Mouse (Mus musculus): ENCODE data around the gene Palld. TPM values are rescaled to one million over a fixed set of nuclear protein-coding genes. Genes with fewer than 3 reads are reported as not detected.
A peak's percentile ranks its signal among the peaks of the same experiment; 100 is the strongest.

Palld gene
- 123 and 126 TPM in 2 replicates for polyA plus RNA-seq (2015; fragmentation: Nextera tagmentation; extraction: Ambion mirVana)

- Histone ChIP-seq H3K9me3 (no peaks in the 10 kb centered on the region), H3K36me3 (no peaks in the 10 kb centered on the region), H3K27ac (no peak within 1 kb of the TSS), H3K4me2 (no peak within 1 kb of the TSS), H3K4me3 (no peak within 1 kb of the TSS), H3K9ac (no peak within 1 kb of the TSS), H3K4me1 (no peaks in the 10 kb centered on the region), H3K27me3 (no peaks in the 10 kb centered on the region)
- no peak for ATAC-seq (ENCODE audit: insufficient number of reproducible peaks, low FRiP score, low TSS enrichment, low read depth)
- WGBS = 66% methylated on average over 5 of the region's 5 CpGs
Measured at GRCm38 (mm10) chr8:61902521-61902920, at the start of gene Palld. Gene Palld (minus strand): TSS chr8:61902690.

DNA sequence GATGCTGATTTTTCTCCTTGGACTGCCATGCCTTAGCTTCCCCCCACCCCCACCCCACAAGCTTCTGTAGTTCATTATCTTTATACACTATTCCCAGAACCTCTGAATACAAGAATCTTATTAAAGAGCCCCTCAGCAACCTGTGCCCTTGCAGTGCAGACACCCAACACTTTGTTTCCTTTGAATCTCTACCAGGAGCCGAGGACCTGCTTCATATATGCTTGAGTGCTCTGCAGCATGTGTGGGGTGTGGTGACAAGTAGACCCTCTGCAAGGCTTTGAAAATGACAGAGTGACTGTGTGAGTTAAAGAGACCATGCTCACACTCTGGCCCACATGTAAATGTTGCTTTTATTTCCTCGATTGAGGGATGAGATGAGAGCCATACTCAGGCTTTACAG lies 35.1 kb upstream of the Palld start:
- Histone ChIP-seq H3K9ac (no peak overlapping the region), H3K27me3 (no peaks in the 10 kb centered on the region), H3K9me3 (no peaks in the 10 kb centered on the region), H3K27ac (no peak overlapping the region), H3K4me1 (no peaks in the 10 kb centered on the region), H3K4me3 (no peak overlapping the region), H3K36me3 (no peaks in the 10 kb centered on the region), H3K4me2 (no peak overlapping the region)
- WGBS = 53% methylated on average over 2 of the region's 2 CpGs
- ATAC-seq (ENCODE audit: insufficient number of reproducible peaks, low FRiP score, low TSS enrichment, low read depth) = no peak

GRCm38 (mm10) chr8:61933243-61933642 lies 30.8 kb upstream of the Palld start:
- WGBS = 20% methylated on average over 2 of the region's 2 CpGs
- H3K9me3 ChIP-seq = no peaks in the 10 kb centered on the region
- H3K9ac ChIP-seq = no peak overlapping the region
- H3K4me2 ChIP-seq = no peak overlapping the region
- peaks cover 2% of the 10 kb centered on the region; the same call in 1 of the 2 replicates for H3K4me1 ChIP-seq
- H3K36me3 ChIP-seq = no peaks in the 10 kb centered on the region
- H3K27me3 ChIP-seq = no peaks in the 10 kb centered on the region
- no peak overlapping the region for H3K4me3 ChIP-seq
- no peak for ATAC-seq (ENCODE audit: insufficient number of reproducible peaks, low FRiP score, low TSS enrichment, low read depth)
- no peak overlapping the region for H3K27ac ChIP-seq

DNA sequence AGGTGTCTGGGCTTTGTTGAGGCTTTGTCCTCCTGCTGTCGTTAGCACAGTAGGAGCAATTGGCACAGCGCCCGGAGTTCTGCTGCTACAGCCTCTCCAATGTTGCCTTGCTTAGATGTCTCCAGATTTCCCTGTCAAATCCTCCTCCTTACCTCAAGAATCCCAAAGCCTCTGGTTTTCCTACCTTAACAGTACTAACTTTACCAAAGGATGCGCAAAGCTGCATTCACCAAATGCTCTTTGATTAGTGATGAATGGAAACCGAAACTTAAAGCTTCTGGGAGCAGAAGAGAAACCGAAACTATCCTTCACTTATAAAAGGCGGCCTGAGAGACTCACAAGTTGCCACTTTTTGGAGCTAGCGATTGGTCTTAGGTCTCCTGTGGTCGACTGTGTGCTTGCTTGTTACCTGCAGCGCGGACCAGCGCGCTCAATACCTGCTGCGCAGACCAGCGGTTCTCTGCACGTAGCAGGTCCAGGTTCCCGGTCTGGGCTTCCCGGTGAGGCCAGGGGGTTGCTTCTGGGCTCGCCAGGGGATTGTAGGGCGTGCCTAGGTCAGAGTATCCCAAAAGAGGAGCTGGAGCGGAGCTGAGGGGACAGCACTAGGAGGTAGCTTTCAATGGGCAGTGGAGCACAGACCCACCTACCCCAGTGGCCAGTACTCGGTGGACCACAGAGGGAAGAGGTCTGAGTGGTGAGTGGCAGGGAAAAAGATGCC lies 25.4 kb upstream of the Palld start, which contains the start of gene Ddx60:
TSS of gene Ddx60 (plus strand) at position 311 of the 718 bp plus-strand sequence.
- Histone ChIP-seq H3K27me3 (no peaks in the 10 kb centered on the region), H3K9ac (peak within 1 kb of the TSS; percentile 33; the same call in 1 of the 2 replicates), H3K4me1 (peaks cover 5% of the 10 kb centered on the region; the same call in 1 of the 2 replicates), H3K4me2 (peak within 1 kb of the TSS; percentile 72), H3K4me3 (peak within 1 kb of the TSS; percentile 48), H3K9me3 (no peaks in the 10 kb centered on the region), H3K27ac (no peak within 1 kb of the TSS), H3K36me3 (no peaks in the 10 kb centered on the region)
- ATAC-seq (ENCODE audit: insufficient number of reproducible peaks, low FRiP score, low TSS enrichment, low read depth) = no peak
- WGBS = 9% methylated on average over 22 of the region's 22 CpGs

DNA sequence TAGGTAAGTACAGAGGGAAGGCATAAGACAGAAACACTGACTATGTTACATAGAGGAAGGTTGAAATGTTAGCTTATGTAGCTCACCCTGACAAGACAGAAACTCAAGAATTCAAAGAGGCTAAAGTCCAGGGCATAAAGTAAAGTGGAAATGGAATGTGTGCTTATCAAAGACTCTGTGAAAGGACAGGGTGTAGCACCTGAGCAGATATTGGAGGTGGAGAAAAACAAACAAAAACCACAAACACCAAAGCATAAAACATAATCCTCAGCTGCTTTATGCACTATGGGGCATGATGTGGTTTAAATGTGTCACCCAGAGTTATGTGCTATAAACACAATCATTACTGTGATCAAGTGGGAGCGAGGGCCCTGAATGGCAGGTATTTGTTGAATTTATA lies 22.0 kb upstream of the Palld start:
- Histone ChIP-seq H3K4me2 (no peak overlapping the region), H3K4me1 (peaks cover 5% of the 10 kb centered on the region; the same call in 1 of the 2 replicates), H3K36me3 (no peaks in the 10 kb centered on the region), H3K27me3 (no peaks in the 10 kb centered on the region), H3K9me3 (no peaks in the 10 kb centered on the region), H3K4me3 (no peak overlapping the region), H3K9ac (no peak overlapping the region), H3K27ac (no peak overlapping the region)
- no peak for ATAC-seq (ENCODE audit: insufficient number of reproducible peaks, low FRiP score, low TSS enrichment, low read depth)
- 81% methylated on average over 1 of the region's 1 CpGs for WGBS

DNA sequence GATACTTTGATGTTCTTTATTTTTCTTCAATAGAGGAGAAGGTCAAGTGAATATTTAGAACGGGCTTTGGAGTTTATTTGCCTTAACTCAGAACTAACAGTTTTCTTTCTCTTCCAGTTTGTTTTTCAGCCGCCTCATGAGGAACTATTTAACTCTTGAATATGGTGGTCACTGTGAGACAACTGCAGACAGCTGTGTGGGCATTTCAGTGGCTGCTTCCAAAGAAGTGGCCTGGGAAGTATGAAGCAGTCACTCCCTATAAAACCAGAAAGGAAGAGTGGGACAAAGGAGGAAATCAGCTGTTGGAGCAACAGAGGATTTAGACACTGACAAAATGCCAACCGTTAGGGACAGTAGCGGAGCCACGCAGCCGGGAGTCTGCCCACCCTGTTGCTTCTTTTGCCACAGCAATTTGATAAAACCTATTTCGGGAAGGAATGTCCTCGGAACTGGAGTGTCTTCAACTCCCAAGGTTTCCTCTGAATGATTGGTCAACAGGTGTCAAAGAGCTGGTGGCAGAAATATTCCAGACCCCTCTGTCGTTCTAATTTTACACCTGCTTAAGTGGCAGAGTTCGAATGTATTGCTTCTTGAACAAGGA lies 19.1 kb upstream of the Palld start:
- ATAC-seq (ENCODE audit: insufficient number of reproducible peaks, low FRiP score, low TSS enrichment, low read depth) = 0 out of 2 replicates have a peak, but pooled peaks have one; percentile 32
- WGBS = 60% methylated on average over 10 of the region's 10 CpGs

GRCm38 (mm10) chr8:61920389-61920788 lies 17.9 kb upstream of the Palld start:
- no peak overlapping the region for H3K27ac ChIP-seq
- no peaks in the 10 kb centered on the region for H3K9me3 ChIP-seq
- 64% methylated on average over 7 of the region's 7 CpGs for WGBS
- no peak overlapping the region for H3K4me2 ChIP-seq
- no peak for ATAC-seq (ENCODE audit: insufficient number of reproducible peaks, low FRiP score, low TSS enrichment, low read depth)
- no peaks in the 10 kb centered on the region for H3K36me3 ChIP-seq
- H3K4me1 ChIP-seq = no peaks in the 10 kb centered on the region
- H3K4me3 ChIP-seq = no peak overlapping the region
- H3K27me3 ChIP-seq = no peaks in the 10 kb centered on the region
- H3K9ac ChIP-seq = no peak overlapping the region

More for the DNA sequence above, 19.1 kb upstream of the Palld start:
- no peaks in the 10 kb centered on the region for H3K36me3 ChIP-seq
- H3K4me3 ChIP-seq = no peak overlapping the region
- H3K27me3 ChIP-seq = no peaks in the 10 kb centered on the region
- no peak overlapping the region for H3K9ac ChIP-seq
- H3K27ac ChIP-seq = no peak overlapping the region
- H3K4me2 ChIP-seq = no peak overlapping the region
- no peaks in the 10 kb centered on the region for H3K9me3 ChIP-seq
- H3K4me1 ChIP-seq = no peaks in the 10 kb centered on the region

DNA sequence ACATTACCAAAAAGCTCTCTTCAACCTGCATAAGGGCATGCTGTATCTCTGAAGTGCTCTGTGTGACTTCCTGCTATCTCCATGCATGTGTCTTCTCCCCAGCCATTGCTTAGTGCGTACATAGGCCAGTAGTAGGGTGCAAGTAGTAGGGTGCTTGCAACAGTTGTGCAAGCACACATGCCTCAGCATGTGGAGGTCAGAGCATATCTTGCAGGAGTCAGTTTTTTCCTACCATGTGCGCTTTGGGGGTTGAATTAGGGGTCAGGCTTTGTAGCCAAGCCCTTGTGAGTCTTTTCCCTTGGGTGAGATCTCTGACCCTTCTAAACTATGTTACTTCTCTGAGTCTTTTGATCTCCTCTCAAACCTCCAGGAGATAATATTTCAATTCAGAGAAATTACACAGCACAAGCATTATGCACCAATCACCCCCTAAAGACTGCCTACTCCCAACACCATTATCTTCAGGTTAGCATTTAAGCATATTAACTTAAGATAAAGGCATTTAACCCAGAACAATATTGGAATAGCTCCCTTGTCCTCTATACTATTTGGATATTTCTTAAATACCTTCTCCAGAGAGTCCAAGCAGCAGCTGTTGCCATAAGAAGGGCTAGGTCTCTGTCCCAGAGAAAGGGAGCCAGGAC lies 16.8 kb upstream of the Palld start:
- Histone ChIP-seq H3K9me3 (no peaks in the 10 kb centered on the region), H3K27ac (no peak overlapping the region), H3K4me1 (no peaks in the 10 kb centered on the region), H3K36me3 (no peaks in the 10 kb centered on the region), H3K4me2 (no peak overlapping the region), H3K27me3 (no peaks in the 10 kb centered on the region), H3K9ac (no peak overlapping the region), H3K4me3 (no peak overlapping the region)
- ATAC-seq (ENCODE audit: insufficient number of reproducible peaks, low FRiP score, low TSS enrichment, low read depth) = no peak
- 91% methylated on average over 2 of the region's 2 CpGs for WGBS

GRCm38 (mm10) chr8:61917287-61917686 lies 14.8 kb upstream of the Palld start:
- no peak overlapping the region for H3K4me3 ChIP-seq
- no peaks in the 10 kb centered on the region for H3K4me1 ChIP-seq
- no peaks in the 10 kb centered on the region for H3K36me3 ChIP-seq
- WGBS = 78% methylated on average over 4 of the region's 4 CpGs
- no peak overlapping the region for H3K4me2 ChIP-seq
- ATAC-seq (ENCODE audit: insufficient number of reproducible peaks, low FRiP score, low TSS enrichment, low read depth) = no peak
- no peak overlapping the region for H3K27ac ChIP-seq
- H3K27me3 ChIP-seq = no peaks in the 10 kb centered on the region
- no peak overlapping the region for H3K9ac ChIP-seq
- no peaks in the 10 kb centered on the region for H3K9me3 ChIP-seq

- Histone ChIP-seq H3K9me3 (no peaks in the 10 kb centered on the region), H3K9ac (no peak overlapping the region), H3K4me3 (no peak overlapping the region), H3K27ac (no peak overlapping the region), H3K36me3 (no peaks in the 10 kb centered on the region), H3K4me2 (no peak overlapping the region), H3K4me1 (no peaks in the 10 kb centered on the region), H3K27me3 (no peaks in the 10 kb centered on the region)
- ATAC-seq (ENCODE audit: insufficient number of reproducible peaks, low FRiP score, low TSS enrichment, low read depth) = no peak
- 76% methylated on average over 9 of the region's 9 CpGs for WGBS
Measured at GRCm38 (mm10) chr8:61913957-61914356, 11.5 kb upstream of the Palld start.

GRCm38 (mm10) chr8:61912817-61913216 lies 10.3 kb upstream of the Palld start:
- Histone ChIP-seq H3K9me3 (no peaks in the 10 kb centered on the region), H3K4me2 (no peak overlapping the region), H3K9ac (no peak overlapping the region), H3K27me3 (no peaks in the 10 kb centered on the region), H3K36me3 (no peaks in the 10 kb centered on the region), H3K4me3 (no peak overlapping the region), H3K27ac (no peak overlapping the region), H3K4me1 (peaks cover 4% of the 10 kb centered on the region; the same call in 1 of the 2 replicates)
- 85% methylated on average over 5 of the region's 5 CpGs for WGBS
- ATAC-seq (ENCODE audit: insufficient number of reproducible peaks, low FRiP score, low TSS enrichment, low read depth) = no peak

- 89% methylated on average over 3 of the region's 3 CpGs for WGBS
- no peaks in the 10 kb centered on the region for H3K9me3 ChIP-seq
- H3K27ac ChIP-seq = no peak overlapping the region
- H3K9ac ChIP-seq = no peak overlapping the region
- H3K4me2 ChIP-seq = no peak overlapping the region
- no peaks in the 10 kb centered on the region for H3K36me3 ChIP-seq
- peaks cover 4% of the 10 kb centered on the region; the same call in 1 of the 2 replicates for H3K4me1 ChIP-seq
- no peaks in the 10 kb centered on the region for H3K27me3 ChIP-seq
- no peak overlapping the region for H3K4me3 ChIP-seq
- no peak for ATAC-seq (ENCODE audit: insufficient number of reproducible peaks, low FRiP score, low TSS enrichment, low read depth)
Measured at GRCm38 (mm10) chr8:61909313-61909712, 6.8 kb upstream of the Palld start.

Measured in limb, embryonic 15.5 days (tissue).